Mouse (Mus musculus): ENCODE data around the gene Kif14. TPM values are rescaled to one million over a fixed set of nuclear protein-coding genes. Genes with fewer than 3 reads are reported as not detected.
"Not testable (repeated sequence)": the region's sequence is repeated elsewhere in the genome, so short reads cannot be mapped to it uniquely, and the experiment has no call there.

The Kif14 gene
- total RNA-seq, 4 experiments from 2014 or later, result 0.05 TPM; not detected in 3

DNA sequence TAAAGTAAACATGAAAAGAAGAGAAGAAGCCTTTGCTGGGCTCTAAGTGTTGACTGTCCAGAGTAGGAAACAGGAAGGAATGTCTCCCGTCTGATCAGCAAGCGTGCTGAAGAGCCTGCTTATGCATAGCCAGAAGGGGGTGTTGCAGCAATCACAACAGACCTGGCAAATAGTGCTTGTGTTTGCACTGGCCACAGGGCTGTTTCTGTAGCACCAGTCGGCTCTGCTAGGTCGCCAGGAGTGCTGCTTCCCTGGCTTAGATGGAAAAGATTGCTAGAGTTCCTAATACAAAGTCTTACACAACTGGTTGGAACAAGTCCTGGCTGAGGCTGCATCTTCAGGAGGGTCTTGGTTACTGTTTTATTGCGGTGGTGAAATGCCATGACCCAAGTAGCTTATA is 25.5 kb downstream of the Kif14 start:
- DNase-seq (ENCODE audit: low spot score in 2 of 2), result no peak

DNA sequence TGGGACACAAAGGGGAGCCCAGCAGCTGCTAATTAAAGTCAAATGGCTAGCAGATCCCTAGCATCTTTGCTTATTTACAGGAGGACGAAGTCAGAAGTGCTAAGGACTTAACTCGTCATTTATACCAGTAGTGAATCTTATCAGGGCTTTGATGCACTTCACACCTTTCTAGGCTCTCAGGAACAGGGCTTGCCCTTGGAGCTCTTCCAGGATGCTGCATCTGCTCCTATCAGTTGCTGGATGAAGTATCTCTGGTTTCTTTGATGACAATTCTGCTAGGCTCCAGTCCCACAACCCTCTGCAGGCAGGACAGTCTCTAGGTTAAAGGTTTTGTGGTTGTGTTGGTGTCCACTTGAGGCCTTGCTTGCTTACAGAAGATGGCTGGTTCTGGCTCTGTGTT is 26.1 kb downstream of the Kif14 start:
- no peak for DNase-seq (ENCODE audit: low spot score in 2 of 2)

DNA sequence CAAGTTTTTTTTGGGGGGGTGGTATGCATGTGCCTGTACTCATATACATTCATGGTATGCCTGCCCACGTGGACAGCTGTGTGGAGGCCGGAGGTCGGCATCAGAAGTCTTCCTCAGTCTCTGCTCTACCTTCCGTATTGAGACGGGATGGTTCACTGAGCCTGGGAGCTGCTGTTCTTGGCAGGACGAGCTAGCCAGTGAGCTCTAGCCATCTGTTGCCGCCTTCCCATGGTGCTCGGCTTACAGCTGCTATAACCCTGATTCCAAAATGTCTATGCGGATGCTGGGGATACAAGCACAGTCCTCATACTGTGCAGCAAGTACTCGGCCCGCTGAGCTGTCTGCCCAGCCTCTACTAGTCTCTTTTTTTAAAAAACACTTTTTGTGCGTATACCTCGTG is 33.2 kb downstream of the Kif14 start:
- DNase-seq (ENCODE audit: low spot score in 2 of 2), result no peak

DNA sequence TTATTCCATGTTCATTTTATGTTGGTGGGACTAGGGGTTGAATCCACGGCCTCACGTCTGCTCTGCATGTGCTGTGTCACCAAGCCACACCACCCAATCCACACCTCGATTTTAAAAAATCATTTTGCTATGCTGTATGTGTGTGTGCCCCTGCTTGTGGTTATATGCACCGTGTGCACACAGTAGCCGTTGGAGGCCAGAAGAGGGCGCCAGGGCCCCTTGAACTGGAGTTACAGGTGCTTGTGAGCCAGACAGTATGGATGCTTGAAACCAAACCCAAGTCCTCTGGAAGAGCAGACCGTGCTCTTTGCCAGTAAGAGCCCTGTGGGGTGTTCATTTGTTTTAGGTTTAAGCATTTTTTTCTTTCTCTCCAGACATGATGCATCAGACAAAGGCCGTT is 36.8 kb downstream of the Kif14 start:
- no peak for DNase-seq (ENCODE audit: low spot score in 2 of 2)

DNA sequence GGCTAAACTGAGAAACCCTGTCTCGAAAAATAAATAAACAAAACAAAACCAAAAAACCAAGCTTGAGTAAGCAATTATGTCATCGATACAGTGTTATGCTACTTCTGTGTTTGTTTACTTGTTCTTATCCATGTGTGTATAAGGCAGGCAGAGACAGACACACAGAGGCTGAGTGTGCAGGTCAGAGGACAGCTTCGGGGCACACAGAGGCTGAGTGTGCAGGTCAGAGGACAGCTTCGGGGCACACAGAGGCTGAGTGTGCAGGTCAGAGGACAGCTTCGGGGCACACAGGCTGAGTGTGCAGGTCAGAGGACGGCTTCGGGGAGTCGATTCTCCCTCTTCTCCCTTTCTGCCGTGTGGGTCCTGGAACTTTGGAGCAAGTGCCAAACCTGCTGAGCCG is 40.1 kb downstream of the Kif14 start:
- not testable (repeated sequence) for DNase-seq (ENCODE audit: low spot score in 2 of 2)

DNA sequence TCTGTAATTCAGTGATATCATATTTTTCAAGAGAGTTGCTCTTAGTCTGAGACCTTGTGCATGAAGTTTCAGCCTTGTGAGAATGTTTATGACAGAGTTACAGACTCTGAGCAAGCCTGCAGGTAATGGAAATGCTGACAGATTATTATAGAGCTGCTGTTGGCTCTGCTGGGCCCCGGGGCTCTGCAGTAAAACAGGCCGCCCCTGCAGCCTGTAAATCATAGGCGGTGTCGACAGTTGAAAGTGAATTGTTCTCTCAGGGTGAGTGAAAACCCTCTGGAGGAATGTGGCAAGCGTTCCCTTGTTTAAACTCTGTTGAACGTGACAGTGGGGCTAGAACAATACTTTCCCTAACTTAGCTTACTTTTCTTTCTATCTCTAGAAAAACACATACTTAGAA is 46.2 kb downstream of the Kif14 start:
- DNase-seq (ENCODE audit: low spot score in 2 of 2), result no peak

DNA sequence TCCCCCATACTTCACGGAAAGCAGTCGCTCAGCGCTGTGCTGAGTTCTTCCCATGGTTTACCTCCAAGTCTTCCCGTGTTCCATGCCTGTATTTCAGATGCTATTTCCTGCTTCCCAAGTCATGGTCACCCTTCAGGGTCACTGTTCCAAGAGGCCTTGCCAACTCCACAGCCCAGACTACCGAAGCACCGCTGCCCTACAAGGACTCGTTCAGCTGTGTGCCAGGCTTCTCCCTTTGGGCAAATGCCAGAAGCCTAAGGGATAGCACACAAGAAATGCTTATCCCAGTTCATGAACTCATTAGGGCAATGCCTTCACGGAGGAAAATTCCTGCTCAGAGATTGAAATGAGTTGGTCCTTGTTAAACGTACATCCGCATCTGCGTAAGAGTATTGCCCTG is 47.0 kb downstream of the Kif14 start:
- DNase-seq (ENCODE audit: low spot score in 2 of 2), result no peak

DNA sequence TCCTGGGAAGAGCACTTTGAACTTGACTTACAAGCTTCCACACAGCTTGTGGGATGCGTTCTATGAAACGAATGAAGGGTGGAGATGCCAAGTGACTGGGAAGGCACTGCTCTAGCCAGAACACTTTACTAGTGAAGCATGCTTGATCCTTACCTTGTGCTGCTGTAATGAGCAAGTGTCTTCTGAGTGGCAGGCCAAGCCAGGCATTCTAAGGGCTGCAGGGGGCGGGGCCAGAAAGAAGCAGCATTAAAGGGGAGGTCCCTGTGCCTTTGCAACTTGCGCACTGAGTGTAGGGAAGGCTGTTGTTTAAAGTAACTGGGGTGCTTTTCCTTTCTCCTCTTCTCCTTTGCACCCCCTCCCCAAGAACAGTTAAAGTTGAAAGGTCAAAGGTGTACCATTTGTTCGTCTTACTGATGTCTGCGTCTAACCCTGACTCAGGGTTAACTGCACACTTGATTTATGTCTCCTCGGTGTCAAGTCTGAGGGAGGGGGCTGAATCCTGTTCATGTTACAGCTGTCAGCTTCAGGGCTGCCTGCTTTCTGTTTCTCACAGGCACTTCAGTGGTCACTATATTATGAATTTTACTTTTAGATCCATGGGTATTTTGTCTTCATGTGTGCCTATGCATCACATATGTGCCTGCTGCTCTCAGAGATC is 52.7 kb downstream of the Kif14 start:
- DNase-seq (ENCODE audit: low spot score in 2 of 2), result no peak

DNA sequence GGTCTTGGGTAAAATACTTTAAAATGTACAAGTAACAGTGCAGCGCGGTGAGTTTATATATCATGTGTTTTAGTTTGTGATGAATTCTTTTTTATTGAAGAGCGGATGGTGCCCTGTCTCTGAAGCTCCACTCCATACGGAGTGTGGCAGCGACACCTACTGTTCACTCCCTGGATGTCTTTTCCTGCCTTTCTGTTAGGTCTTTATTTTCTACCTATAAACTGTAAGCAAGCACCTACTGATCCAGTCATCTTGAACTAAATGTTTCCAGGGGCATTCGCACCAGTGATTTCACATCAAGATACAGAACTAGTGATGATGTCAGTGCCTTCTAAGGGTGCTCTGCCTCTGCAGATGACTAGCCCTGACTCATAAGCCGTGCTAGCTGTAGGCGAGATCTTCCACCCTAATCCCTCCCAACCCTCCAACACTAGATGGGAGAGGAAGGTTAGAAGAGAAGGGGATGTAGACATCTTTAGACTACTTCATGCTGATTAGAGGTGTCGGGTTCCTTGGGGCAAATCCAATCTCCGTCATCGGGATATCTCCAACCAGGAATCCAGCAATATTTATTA is 55.3 kb downstream of the Kif14 start:
- DNase-seq (ENCODE audit: low spot score in 2 of 2), result no peak

DNA sequence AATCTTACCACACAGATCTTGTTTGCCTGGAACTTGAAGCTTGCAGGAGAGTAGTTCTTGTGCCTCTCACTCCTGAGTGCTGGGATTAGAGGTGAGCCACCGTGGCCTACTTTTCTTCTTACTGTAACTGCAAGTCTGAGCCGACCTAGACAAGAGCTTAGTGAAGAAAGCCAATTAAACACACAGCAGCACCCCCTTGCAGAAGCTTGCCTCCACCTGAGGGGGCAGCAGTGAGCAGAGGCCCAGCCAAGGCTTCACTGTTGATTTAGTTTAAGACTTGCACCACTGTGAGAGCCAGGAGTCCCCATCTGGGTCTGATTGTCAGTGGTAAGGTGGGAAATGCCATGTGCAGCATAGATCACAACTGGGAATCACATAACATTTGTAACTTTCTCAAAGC is 58.8 kb downstream of the Kif14 start:
- DNase-seq (ENCODE audit: low spot score in 2 of 2), result no peak

DNA sequence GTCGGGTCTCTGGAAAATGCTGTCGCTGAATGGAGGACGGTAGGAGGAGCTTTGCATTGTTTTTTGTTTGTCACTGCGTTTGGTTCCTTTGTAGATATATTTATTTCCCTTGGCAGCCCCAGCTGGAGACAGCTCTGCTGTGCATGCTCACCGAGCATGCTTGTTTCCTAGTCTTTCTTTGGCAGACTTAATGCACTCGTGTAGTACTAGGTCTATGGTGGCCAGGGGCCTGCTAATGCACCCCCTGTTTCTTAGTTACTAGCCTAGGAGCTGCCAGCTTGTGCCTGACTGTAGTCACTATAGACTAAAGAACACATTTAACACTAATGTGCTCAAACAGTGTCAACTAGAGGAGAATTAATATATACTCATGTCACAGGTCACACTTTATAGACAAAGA is 59.7 kb downstream of the Kif14 start:
- no peak for DNase-seq (ENCODE audit: low spot score in 2 of 2)

DNA sequence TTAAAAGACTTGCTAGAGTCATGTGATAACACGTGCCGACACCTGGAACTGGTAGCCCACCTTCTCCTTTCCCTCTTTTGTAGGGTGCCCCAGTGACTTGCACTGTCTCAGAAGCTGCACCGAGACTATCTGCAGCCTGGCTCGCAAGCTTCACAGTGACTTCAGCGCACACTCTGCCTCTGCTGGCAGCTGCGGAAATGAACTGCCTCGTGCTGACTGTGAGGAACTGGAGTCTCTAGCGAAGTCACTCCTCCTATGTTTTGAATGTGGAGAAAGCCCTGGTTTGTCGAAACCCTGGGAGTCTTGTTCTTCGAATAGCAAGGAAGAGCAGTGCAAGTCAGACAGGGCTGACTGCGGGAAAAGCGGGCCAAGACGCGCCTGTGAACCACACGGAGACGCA is 61.0 kb downstream of the Kif14 start:
- DNase-seq (ENCODE audit: low spot score in 2 of 2), result no peak

DNA sequence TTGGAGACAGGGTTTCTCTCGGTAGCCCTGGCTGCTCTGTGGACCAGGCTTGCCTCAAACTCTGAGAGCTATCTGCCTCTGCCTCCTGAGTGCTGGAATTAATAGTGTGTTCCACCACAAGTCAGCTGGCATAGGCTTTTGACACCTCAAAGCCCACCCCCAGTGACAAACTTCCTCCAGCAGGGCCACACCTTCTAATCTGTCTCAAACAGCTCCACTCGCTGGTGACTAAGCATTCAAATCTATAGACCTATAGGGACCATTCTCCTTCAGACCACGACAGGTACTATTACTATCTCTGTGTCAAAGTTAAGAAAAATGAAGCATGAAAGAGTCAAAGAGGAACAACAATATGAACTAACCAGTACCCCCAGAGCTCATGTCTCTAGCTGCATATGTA is 66.4 kb downstream of the Kif14 start:
- DNase-seq (ENCODE audit: low spot score in 2 of 2), result no peak

DNA sequence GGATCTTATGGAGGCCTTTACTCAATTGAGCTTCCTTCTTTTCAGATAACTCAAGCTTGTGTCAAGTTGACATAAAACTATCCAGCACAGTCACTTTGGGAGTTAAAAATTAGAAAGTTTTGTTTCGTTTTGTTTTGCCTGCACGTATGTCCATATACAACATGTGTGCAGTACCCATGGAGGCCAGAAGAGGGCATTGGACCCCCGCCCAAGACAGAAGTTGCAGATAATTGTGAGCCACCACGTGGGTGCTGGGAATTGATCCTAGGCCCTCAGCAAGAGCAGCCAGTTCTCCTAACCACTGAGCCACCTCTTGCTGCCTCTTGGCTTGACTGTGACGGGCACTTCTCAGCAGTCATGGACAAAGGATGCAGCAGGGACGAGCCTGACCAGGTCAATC is 70.8 kb downstream of the Kif14 start:
- DNase-seq (ENCODE audit: low spot score in 2 of 2), result no peak

DNA sequence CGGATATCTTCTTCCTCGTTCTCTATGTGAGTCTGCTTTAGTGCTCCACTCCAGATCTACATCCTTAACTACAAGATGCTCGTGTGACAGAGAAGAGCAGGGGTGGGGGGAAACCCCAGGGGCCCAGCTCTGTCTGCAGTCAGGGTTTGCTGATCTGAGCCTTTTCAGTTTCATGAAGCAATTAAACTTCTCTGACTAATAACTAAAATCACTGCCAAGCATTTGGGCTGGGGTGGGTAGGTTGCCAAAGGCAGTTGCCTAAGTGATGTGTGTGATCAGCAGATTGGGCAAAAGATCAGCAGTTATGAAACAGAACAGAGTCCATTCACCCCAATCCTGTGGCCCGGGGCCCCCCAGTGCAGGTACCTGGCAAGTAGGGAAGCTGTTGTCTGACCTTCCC is 72.1 kb downstream of the Kif14 start:
- DNase-seq (ENCODE audit: low spot score in 2 of 2), result peak; percentile 35 to 56

DNA sequence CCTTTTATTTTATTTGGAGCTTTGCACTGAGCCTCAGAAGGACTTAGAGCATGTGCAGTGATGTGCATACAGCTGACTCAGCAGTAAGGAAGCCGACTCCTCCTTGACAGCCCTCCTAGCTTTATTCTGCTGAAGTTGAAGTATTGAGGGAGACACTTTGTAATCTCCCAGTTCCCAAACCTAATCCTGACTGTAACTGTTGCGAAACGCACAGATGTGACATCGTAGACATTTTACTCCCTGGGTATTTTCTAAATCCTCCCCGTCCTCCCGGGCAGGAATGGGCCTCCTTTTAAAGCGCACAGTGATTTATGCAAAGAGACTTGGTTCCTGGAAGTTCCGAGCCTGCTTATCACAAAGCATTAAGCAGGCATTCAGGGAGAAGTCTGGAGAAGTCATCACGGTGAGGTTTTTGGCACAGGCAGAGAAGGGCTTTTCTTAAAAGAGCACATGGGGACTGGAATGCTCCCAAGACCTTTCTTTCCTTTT is 74.3 kb downstream of the Kif14 start:
- DNase-seq (ENCODE audit: low spot score in 2 of 2), result no peak

DNA sequence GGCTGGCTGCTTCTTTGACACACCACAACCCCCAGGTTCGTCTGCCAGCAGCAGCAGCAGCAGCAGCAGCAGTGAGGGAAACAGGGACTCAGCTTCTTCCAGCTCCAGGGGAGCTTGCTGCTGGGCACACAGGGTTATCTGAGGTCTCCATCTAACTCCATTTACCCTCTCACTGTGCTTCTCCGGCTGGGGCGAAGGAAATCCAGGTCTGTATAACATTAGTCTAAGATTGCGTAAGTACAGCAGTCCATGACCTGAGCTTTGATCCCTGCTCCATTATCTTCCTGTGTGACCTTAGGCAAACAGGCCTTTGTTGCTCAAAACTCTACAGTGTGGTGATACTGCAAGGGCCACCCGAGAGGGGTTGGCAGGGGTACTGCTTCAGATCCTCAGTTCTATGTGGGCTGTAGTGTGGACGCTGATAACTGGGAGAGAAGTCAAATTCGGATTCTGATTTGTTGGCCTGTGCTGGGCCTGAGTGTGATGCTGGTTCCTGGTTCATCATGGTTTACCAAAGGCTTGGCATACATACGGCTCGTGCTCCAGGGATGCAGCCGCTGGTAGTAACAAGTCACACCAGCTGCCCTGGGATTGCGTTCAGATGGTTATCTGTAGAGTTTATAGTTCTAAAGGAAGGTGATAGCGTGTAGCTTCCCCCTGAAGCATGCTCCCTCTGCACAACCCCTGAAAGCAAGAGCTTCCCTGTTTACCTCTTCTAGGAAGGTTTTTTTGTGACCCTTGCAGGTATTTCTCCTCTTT is 75.7 kb downstream of the Kif14 start:
- no peak for DNase-seq (ENCODE audit: low spot score in 2 of 2)

DNA sequence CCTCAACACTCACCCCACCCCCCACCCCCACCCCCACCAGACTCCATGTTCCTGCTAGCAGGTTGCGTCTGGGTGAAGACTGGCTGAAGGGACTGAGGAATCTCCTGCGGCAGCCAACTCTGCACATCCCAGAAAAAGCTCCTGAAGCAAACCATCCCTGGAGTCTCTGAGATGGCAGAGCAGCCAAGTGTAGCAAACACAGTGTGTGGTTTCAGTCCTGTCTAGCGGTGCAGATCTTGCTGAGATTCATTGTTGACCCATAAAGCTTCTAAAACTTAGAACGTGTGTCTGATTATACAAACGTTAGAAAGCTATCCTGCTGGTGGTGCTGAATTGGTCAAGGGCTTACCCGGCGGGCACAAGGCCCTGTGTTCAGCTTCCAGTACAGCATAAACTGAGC is 77.8 kb downstream of the Kif14 start:
- DNase-seq (ENCODE audit: low spot score in 2 of 2), result no peak

DNA sequence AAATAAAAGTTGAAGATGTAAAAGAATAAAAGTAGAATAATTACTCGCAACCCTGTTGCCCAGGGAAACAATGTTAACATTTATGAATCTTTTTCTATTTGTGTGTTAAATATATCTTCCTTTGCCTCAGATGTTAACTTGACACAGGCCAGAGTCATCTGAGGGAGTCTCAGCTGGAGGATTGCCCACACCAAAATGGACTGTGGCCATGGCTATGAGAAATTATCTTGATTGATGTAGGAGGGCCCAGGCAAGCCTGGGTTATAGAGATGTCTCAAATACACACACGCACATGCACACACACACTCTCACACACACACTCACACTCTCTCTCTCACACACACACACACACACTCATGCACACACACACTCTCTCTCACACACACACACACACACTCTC is 80.9 kb downstream of the Kif14 start:
- DNase-seq (ENCODE audit: low spot score in 2 of 2), result no peak

DNA sequence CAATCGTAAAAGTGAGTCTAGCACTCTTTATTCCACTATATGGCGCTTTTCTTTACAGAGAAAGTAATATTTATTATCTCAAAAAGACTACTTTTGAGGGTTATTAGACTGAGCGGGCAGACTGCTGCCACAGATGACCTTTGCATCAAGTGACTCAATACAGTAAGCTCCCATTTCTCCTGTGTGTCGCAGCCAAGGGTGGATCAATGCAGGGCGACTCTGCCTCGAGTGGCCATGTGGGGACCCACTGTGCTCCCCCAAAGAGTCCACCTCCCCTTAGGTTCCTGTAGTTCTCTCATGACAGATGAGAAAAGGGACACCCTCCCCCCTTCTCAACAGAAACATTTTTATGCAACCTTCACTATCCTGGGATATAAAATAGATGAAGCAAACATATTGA is 84.1 kb downstream of the Kif14 start:
- no peak for DNase-seq (ENCODE audit: low spot score in 2 of 2)

DNA sequence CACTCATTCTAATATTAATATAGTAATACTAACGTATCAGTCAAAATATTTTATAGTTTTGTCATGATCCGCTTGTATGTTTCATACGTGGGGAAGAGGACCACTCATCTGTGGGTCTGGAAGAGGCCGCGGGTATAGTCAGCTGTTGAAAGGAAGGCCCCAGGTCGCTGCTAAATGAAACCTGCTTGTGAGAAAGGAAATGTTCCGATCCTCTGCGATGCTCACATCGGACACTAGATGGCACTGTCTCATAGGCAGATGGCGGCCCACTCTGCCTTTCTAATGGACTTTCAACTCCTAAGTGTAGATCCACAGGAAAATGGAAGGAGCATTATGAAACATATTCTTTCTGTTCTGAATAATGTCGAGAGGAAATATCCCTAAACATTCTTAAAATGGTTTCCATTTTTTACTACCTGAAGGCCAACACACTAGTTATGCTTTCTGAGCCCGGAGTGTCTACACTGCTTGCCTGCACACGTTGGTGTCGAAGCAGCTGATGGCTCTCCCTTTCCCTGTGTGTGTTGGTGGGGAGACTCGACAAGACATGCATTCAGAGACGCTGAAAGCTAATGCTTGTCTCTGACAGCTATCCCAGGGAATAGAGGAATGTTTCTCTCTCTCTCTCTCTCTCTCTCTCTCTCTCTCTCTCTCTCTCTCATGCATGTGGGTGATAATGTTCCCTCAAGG is 84.9 kb downstream of the Kif14 start:
- peak; percentile 30 to 31 for DNase-seq (ENCODE audit: low spot score in 2 of 2)

DNA sequence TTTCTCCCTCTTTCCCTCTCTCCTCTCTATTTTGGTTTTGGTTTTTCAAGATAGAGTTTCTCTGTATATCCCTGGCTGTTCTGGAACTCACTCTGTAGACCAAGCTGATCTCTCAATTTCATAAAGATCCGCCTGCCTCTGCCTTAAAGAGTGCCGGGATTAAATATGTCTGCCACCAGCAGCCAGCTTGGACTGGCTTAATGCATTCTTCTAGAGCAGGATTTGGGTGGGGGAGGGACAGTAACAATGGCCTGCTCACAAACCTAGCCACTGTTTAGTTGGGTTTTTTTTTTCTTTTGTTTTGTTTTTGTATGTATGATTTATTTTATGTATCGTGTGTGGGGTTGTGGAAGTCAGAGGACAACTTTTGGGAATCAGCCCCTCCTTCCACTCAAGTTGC is 88.5 kb downstream of the Kif14 start:
- no peak for DNase-seq (ENCODE audit: low spot score in 2 of 2)

Measured in gastrocnemius, adult 8-10 months (tissue).